Mouse (Mus musculus): ENCODE measurements around the gene Hpse2.

Hpse2 gene

GRCm38 (mm10) chr19:42965171-42965570 is 423.0 kb downstream of the Hpse2 start:
- no peak for DNase-seq (ENCODE audit: low spot score)

DNA sequence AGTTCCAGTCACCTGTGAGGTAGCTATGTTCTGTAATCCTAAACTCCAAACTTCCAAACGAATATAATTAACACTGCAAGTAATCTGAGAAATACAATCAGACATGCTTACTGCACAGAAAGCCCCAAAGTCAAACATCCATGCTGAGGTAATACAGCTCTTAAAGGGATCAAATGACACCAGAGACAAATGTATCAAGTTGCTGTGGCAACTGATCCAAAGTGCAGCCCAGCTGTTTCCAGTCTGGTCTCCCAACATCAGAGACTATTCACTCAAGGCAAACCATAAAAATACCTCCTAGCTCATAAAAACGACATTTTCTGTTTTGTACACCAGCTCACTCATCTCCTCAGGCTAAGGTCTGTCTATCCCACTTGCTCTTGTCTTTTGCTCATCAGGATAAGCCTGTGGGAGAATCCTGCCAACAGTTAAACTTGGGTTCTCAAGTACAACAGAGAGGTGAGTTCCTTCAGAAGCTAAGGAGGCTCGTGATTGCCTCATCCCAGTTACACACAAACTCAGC is 440.0 kb downstream of the Hpse2 start:
- DNase-seq (ENCODE audit: low spot score): no peak

DNA sequence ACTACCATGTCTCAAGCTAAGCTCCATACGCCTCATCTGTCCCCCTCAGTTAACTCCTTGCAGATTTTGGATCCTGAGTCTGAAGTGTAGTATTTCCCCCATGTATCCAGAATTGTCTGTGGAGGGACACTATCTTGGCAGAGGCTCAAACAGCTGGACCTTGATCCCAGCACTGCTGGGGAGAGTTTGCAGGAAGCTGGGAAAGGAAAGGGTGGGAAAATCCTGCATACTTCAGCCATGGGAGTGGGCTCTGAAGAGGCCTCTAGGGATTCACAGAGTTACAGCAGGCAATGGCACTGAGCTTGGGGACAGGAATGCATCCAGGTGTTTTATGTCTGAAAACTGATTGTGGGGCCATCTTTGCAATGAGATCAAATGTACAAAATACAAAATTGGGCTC is 450.6 kb downstream of the Hpse2 start:
- no peak for DNase-seq (ENCODE audit: low spot score)

DNA sequence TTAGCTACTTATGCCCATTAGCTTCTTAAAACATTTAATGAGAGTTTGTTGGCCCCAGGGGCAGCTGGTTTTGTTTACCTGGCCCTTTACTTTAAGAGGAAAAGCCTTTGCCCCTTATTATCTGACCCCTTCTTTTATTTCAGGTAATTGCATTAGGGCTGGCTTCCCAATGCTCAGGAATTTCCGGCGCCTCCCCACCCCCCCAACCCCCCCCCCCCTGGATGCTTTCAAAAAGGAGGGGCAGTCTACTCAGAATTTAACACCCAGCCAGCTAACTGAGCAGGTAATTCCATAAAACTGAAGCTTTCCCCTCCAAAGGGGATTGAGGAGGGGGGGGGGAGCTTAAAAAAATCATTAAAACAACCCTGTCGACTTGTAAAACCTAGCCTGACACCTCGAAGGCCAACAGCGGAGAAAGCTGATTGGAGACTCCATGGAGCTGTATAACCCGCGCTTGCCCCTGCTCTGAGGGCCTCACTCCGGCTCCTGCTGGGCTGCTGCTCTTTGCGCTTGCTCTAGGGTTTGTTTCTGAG is 451.4 kb downstream of the Hpse2 start:
- no peak for DNase-seq (ENCODE audit: low spot score)

- DNase-seq (ENCODE audit: low spot score): no peak
These were observed 458.5 kb downstream of the Hpse2 start for GRCm38 (mm10) chr19:42929702-42930101.

DNA sequence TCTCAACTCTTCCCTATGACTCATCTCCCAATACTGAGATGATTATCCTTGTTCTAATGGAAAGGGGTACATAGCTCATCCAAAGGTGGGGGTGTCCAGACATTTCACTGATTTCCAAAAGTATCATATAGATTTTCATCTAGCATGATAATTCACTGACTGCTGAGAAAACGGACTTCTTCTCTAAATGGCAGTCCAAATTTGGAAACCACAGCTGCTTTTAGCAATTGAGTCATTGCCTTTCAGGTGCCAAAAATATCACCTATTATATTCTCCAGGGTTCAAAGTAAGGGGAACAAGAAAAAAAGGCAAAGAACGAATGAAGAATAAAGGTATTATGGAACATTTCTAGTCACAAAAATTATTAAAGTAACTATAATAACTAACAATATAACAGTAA is 459.9 kb downstream of the Hpse2 start:
- DNase-seq (ENCODE audit: low spot score): no peak

GRCm38 (mm10) chr19:42922610-42923009 is 465.5 kb downstream of the Hpse2 start:
- DNase-seq (ENCODE audit: low spot score): no peak

GRCm38 (mm10) chr19:42913703-42914102 is 474.5 kb downstream of the Hpse2 start:
- no peak for DNase-seq (ENCODE audit: low spot score)

GRCm38 (mm10) chr19:42909719-42910118 is 478.4 kb downstream of the Hpse2 start:
- DNase-seq (ENCODE audit: low spot score): no peak

GRCm38 (mm10) chr19:42908553-42908952 is 479.6 kb downstream of the Hpse2 start:
- DNase-seq (ENCODE audit: low spot score): no peak

DNA sequence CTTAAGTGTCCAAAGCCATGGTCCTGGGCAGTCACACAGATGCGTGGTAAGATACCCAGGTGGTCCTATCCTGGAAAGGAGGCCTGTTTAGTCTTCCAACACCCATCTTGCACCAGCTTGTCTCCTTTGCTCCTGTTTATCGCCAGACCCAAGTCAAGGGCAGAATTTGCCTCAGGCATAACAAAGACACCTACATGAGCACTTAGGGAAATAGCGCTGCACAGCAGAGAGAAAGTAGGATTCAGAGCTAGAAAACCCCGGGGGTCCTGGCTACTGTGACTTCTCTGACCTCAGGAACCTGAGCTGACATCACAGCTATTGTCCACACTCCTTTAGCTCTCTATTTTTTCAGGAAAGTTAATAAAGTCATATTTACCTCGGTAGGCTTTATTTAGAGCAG is 481.8 kb downstream of the Hpse2 start:
- DNase-seq (ENCODE audit: low spot score): no peak

DNA sequence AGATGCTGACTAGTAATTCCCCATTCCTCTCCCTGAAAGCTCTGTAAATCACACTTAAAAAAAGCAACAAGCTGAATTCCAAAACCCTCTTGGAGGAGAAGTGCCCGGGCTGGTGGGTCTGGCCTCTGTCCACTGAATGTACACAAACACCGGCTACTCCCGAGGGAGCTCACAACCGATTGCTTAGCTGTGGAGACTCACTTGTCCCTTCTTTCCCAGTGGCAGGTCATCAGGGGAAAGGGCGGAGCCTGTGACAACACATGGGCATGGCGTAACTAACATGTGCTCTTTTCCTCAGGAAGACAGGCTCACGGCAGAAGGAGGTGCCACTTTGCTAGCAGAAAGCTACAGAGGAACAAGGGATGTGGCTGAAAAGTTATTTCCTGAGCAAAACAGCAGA is 483.4 kb downstream of the Hpse2 start:
- no peak for DNase-seq (ENCODE audit: low spot score)

DNA sequence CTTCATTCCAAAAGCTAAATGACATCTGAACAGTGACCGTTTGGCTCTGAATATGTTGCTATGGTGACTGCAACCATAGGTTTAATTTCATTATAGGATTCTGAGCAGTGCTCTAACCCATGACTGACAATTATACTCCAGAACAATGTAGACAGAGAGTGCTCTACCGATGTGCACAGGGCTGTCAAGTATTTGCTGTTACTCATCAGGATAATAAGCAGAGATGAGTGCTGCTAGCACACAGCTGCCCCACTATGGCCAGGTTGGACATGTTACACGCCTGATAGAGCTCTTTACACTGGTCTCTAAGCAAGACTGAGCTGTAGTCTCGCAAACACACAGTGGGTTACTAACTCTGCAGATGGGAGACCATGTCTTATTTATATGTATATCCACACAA is 483.9 kb downstream of the Hpse2 start:
- DNase-seq (ENCODE audit: low spot score): no peak

- DNase-seq (ENCODE audit: low spot score): no peak
These were observed 484.3 kb downstream of the Hpse2 start for GRCm38 (mm10) chr19:42903840-42904239.

- no peak for DNase-seq (ENCODE audit: low spot score)
These were observed 485.6 kb downstream of the Hpse2 start for GRCm38 (mm10) chr19:42902410-42903021.

DNA sequence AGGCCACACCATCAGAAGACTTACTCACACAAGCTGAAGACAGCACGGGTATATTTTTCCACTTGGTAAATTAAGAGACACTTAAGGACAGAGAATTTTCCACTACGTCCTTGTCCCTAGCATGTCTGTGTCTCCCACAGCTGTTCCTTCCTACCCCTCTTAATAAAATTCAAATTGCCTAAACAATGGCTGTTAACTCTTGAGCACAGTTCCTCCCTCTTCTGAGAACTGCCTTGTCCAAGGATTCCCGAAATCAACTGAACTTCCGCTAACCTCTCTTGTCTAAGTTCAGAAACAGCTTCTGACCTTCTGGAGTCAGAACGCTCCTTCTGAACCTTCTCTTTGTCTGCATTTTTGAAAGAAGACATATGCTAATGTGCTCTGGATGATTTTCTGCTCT is 496.6 kb downstream of the Hpse2 start:
- DNase-seq (ENCODE audit: low spot score): no peak

GRCm38 (mm10) chr19:42877653-42878052 is 510.5 kb downstream of the Hpse2 start:
- DNase-seq (ENCODE audit: low spot score): no peak

DNA sequence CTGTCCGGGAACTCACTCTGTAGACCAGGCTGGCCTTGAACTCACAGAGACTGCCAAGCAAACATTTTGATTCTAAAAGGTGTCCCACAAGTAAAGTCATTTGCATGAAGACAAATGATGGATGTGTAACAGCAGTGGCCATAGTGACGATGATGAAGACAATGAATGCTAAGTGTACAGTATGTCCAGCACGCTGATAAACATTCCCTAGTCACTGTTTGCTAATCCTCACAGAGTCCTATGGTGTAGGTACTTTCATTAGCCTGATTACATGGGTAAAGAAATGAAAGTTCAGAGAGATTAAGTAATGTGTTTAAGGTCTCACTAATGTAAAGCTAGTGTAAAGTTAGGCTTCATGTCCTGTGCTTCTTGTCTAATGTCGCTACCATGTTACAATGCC is 511.6 kb downstream of the Hpse2 start:
- DNase-seq (ENCODE audit: low spot score): no peak

- DNase-seq (ENCODE audit: low spot score): no peak
These were observed 518.3 kb downstream of the Hpse2 start for GRCm38 (mm10) chr19:42869663-42870530.

DNA sequence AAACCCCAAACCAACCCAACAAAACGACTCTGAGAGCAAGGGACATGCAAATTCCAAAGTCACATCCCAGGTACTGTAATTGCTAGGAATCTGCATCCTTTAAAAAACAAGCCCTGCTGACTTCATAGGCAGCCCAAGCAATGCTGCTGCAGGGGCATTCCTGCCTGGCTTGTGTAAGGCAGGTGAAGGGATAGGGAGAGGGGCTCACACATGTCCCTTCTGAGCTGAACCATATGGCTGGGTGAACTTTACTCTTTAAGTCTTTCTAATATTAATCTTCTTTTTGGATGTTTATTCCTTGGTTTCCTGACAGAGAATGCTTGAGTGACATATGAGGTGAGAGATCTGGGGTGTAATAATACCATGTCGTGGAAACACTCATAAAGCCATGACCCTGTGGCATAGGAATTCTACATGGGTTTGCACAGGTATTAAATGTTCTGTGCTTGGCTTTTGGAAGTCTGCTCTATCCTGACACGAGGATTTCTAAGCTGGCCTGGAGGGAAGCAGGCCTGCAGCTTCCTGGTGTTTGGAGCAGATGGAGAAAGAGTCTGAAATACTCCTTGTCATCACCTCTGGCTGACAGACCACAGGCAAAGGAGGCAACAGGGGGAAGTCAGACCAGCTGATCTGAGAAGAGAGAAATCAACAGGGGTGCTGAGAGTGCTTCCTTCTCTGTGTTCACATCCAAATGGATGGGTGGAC is 519.0 kb downstream of the Hpse2 start:
- no peak for DNase-seq (ENCODE audit: low spot score)

GRCm38 (mm10) chr19:42863013-42863412 is 525.1 kb downstream of the Hpse2 start:
- no peak for DNase-seq (ENCODE audit: low spot score)

DNA sequence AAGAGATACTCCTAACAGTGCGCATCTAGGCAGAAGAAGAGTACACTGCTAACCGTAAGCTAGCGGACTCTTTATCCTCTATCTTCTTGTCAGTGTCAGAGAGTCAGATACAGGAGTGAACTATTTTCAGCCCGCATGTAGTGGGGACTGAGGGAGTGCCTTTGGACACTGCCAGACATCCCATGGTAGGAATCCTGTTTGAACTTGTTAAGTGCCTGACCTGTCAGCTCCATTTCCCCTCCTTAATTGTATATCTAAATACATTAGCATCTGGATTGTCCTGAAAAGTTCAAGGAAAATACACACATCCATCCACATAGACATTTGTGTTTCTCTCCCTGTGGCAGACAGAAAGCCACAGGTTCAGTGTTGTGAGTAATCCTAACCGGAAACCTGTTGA is 531.1 kb downstream of the Hpse2 start:
- no peak for DNase-seq (ENCODE audit: low spot score)

DNA sequence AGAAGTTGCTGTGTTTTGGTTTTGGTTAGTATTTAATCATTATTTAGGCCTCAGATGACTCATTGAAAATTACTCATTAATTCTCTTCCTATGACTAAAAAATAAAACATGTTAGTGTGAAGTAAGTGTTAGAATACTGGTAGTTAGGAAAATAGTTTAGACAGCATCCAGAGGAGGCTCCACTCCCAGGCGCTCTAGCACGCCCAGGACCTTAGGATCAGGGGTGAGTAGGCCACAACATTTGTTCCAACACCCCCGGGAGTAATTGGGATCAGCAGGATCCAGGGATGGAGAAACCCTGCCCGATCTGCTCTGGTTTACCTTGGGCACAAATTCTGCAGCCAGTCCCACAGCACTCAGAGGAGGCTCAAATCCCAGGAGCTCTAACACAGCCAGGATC is 532.5 kb downstream of the Hpse2 start:
- no peak for DNase-seq (ENCODE audit: low spot score)
